Mouse (Mus musculus): Measurements from ENCODE around the gene Sms.

DNA sequence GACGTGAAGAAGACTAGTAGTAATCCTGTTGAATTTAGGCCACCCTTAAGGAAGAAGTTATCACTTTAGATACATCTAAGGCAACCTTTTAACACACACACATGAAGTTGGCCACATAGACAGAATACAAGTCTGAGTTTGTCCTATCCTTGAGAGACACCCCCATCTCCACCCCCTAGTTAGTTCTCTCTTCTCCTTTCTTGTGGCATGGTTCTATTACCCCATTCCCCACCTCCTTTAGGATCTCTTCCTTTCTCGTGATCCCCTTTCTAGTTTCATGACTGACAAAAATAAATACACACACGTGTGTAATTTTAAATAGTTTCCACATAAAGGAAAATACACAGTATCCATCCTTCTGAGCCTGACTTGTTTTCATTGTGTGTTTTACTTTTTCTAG is 23.3 kb downstream of the Sms start:
- no peak for TF ChIP-seq CTCF (IDR thresholded peaks at IDR 0.05; ENCODE audit: low read depth)
- TF ChIP-seq EP300 (IDR thresholded peaks at IDR 0.05; ENCODE audit: low read depth), result no peak
